Mouse (Mus musculus) bone marrow macrophage, adult 2 months (primary cell): Measurements from ENCODE around the gene Rccd1.

Experiments used
- CTCF ChIP-seq: IDR thresholded peaks from 2 replicates; pipeline ENCODE4 v1.5.1; 2012; ENCODE audit warnings: low read depth, mild to moderate bottlenecking, low read length, moderate library complexity
- POLR2A ChIP-seq: IDR thresholded peaks from 2 replicates; pipeline ENCODE4 v1.6.1; 2012; ENCODE audit warnings: mild to moderate bottlenecking, low read depth, low read length, borderline replicate concordance

DNA sequence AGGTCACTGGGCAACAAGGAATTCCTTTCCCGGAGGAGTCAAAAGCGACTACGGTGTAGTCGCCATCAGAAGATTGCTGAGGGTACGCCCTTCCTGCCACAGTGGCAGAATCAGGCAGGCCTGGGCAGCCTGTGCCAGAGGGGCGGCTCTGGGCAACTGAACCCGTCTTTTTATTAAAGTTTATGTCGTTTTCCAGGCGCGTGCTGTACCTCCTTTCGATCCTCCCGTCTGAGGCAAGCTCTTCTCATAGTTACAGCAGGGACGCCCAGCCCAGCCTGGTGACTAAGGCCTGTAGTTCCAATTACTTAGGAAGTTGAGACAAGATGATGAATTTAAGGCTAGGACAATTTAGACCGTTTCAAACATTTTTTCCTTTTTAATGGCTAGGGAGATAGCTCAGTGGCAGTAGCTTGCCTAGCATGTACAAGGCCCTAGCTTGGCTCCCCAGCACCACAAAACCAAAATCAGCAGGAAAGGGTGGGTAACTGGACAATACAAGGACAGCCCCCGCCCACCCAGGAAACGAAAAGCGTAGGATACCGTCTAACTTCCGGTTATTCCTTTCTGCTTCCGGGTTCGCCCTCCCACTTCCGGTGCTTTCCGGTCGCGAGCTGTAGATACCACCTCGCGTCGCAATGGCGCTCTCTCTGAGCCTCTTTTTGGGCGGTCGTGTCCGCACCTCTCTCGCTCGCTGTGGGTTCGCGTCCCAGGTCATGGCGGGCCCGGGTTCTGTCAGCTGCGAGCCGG, 63.5 kb downstream of the Rccd1 start, which contains the start of gene Ngrn:
- TF ChIP-seq CTCF (no peak), POLR2A (no peak)
